Mouse (Mus musculus) 3T3-L1 (cell line): ENCODE measurements at regions not wholly inside any gene's neighbourhood (a gene's known extent, or its start where the extent isn't known, plus 50 kb on each side); places are given as distances from the start of the nearest gene placed in this dataset.

Experiments used
- DNase-seq: peaks from one replicate; pipeline ENCODE4 v3.0.0-alpha.2; 2015; ENCODE audit warnings: low read depth, low spot score

- no peak for DNase-seq
These were observed 191.9 kb upstream of the Map3k1 start for GRCm38 (mm10) chr13:112000696-112001095.

GRCm38 (mm10) chr13:112001155-112002025, 192.6 kb upstream of the Map3k1 start:
- no peak for DNase-seq

GRCm38 (mm10) chr13:112002661-112003347, 194.0 kb upstream of the Map3k1 start:
- peak; percentile 32 for DNase-seq

GRCm38 (mm10) chr13:112003445-112003844, 194.7 kb upstream of the Map3k1 start:
- DNase-seq, result no peak

- DNase-seq, result no peak
These were observed 195.3 kb upstream of the Map3k1 start for GRCm38 (mm10) chr13:112004126-112004525.

- DNase-seq, result no peak
These were observed 196.6 kb upstream of the Map3k1 start for GRCm38 (mm10) chr13:112005421-112005820.

GRCm38 (mm10) chr13:112008806-112009205, 200.0 kb upstream of the Map3k1 start:
- no peak for DNase-seq

GRCm38 (mm10) chr13:112009288-112009687, 200.5 kb upstream of the Map3k1 start:
- DNase-seq, result no peak

- DNase-seq, result no peak
These were observed 201.7 kb upstream of the Map3k1 start for GRCm38 (mm10) chr13:112010464-112010863.

- no peak for DNase-seq
These were observed 203.8 kb upstream of the Map3k1 start for GRCm38 (mm10) chr13:112012640-112013039.

- DNase-seq, result no peak
These were observed 206.3 kb upstream of the Map3k1 start for GRCm38 (mm10) chr13:112015083-112015482.

GRCm38 (mm10) chr13:112016280-112016679, 207.5 kb upstream of the Map3k1 start:
- DNase-seq, result no peak

- DNase-seq, result peak; percentile 67
These were observed 209.9 kb upstream of the Map3k1 start for GRCm38 (mm10) chr13:112018497-112019281.

GRCm38 (mm10) chr13:112019575-112019974, 210.8 kb upstream of the Map3k1 start:
- no peak for DNase-seq

- peak; percentile 16 for DNase-seq
These were observed 214.4 kb upstream of the Map3k1 start for GRCm38 (mm10) chr13:112023171-112023570.

GRCm38 (mm10) chr13:112024667-112025585, 216.1 kb upstream of the Map3k1 start:
- peak; percentile 53 for DNase-seq

- no peak for DNase-seq
These were observed 216.8 kb upstream of the Map3k1 start for GRCm38 (mm10) chr13:112025586-112025950.

GRCm38 (mm10) chr13:112027736-112028135, 218.9 kb upstream of the Map3k1 start:
- no peak for DNase-seq

GRCm38 (mm10) chr13:112031061-112031460, 222.3 kb upstream of the Map3k1 start:
- DNase-seq, result no peak

GRCm38 (mm10) chr13:112031631-112032320, 223.0 kb upstream of the Map3k1 start:
- no peak for DNase-seq
